Mouse (Mus musculus): ENCODE measurements around the gene Ppm1f.

- no peak for TF ChIP-seq ZC3H11A (IDR thresholded peaks at IDR 0.05; ENCODE audit: borderline replicate concordance, low read depth, low read length)
- no peak for TF ChIP-seq MAFK (IDR thresholded peaks at IDR 0.05; ENCODE audit: insufficient read depth, low read depth, low read length)
- TF ChIP-seq HCFC1 (IDR thresholded peaks at IDR 0.05; ENCODE audit: borderline replicate concordance, insufficient read depth, low read length), result no peak
- no peak for TF ChIP-seq CHD2 (IDR thresholded peaks at IDR 0.05; ENCODE audit: low read depth, low read length)
Measured at GRCm38 (mm10) chr16:16913440-16913839, 17.2 kb downstream of the Ppm1f start.

Data from ES-E14 (cell line).